Mouse (Mus musculus) limb, embryonic 12.5 days (tissue): ENCODE measurements around the gene Kiss1. TPM values are rescaled to one million over a fixed set of nuclear protein-coding genes. Genes with fewer than 3 reads are reported as not detected.
A peak's percentile ranks its signal among the peaks of the same experiment; 100 is the strongest.

Experiments
- ATAC-seq: fragments of 200-750 bp; cut with Nextera tagmentation; 2 replicates; pipeline ENCODE4 v1.8.0; 2017; ENCODE audit warnings: low read depth, moderate TSS enrichment; ENCODE audit not compliant: insufficient number of reproducible peaks, insufficient read depth, low FRiP score, low TSS enrichment
- H3K27ac ChIP-seq: fragments of 300-500 bp; sonication (generic); 2 replicates; pipeline ENCODE4 v1.5.1; 2016; ENCODE audit warnings: mild to moderate bottlenecking, moderate library complexity
- H3K27me3 ChIP-seq: fragments of 300-500 bp; sonication (generic); 2 replicates; pipeline ENCODE4 v1.6.1; 2016; ENCODE audit warnings: mild to moderate bottlenecking, moderate library complexity
- H3K36me3 ChIP-seq: fragments of 300-500 bp; sonication (generic); 2 replicates; pipeline ENCODE4 v1.6.1; 2016; ENCODE audit warnings: mild to moderate bottlenecking, moderate library complexity
- H3K4me1 ChIP-seq: fragments of 300-500 bp; sonication (generic); replicated peaks from 2 replicates; pipeline ENCODE4 v1.6.1; 2016
- H3K4me2 ChIP-seq: fragments of 300-500 bp; sonication (generic); 2 replicates; pipeline ENCODE4 v1.6.1; 2016; ENCODE audit warnings: mild to moderate bottlenecking, moderate library complexity
- H3K4me3 ChIP-seq: fragments of 300-500 bp; sonication (generic); replicated peaks from 2 replicates; pipeline ENCODE4 v1.5.1; 2016; ENCODE audit warnings: mild to moderate bottlenecking
- H3K9ac ChIP-seq: fragments of 300-500 bp; sonication (generic); replicated peaks from 2 replicates; pipeline ENCODE4 v1.6.1; 2016; ENCODE audit warnings: mild to moderate bottlenecking, moderate library complexity
- H3K9me3 ChIP-seq: fragments of 300-500 bp; sonication (generic); 2 replicates; pipeline ENCODE4 v1.6.1; 2016; ENCODE audit warnings: mild to moderate bottlenecking, moderate library complexity
- WGBS: fragments of 180-500 bp; shearing (Covaris S2); methylation state at CpG from one replicate; pipeline ENCODE4 v1.1.7; 2016; 5-methylcytosine and 5-hydroxymethylcytosine counted together
- polyA plus RNA-seq: library from polyadenylated mRNA; unstranded; fragments of >200 nt; fragmentation: Nextera tagmentation; extraction: Ambion mirVana; gene quantifications from 2 replicates; pipeline ENCODE4 v1.2.1, GENCODE M21; 2016

The Kiss1 gene
- polyA plus RNA-seq, 1 experiment from 2014 or later: not detected

DNA sequence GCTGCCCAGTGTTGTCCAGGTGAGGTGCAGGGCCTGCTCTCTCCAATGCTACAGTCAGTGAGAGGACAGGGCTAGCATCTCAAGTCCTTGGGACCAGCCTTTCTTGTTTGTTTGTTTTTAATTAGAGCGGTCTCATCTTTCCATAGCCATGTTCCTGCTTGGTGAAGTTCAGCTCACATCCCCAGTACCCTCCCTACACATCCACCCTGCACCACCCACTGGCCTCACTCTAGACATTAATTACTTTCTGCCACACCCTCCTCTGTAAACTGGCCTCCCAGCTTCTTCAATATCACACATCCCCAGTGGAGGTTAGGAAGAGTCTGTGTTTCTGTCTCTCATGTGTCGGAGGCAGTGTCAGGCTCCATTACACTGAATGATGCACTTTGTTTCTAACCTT, 22.7 kb downstream of the Kiss1 start:
- no peaks in the 10 kb centered on the region for H3K4me1 ChIP-seq
- no peak overlapping the region for H3K27ac ChIP-seq
- no peaks in the 10 kb centered on the region for H3K9me3 ChIP-seq
- no peak for ATAC-seq
- H3K36me3 ChIP-seq: no peaks in the 10 kb centered on the region
- no peaks in the 10 kb centered on the region for H3K27me3 ChIP-seq
- no peak overlapping the region for H3K4me2 ChIP-seq
- H3K4me3 ChIP-seq: no peak overlapping the region
- 86% methylated on average over 2 of the region's 2 CpGs for WGBS
- no peak overlapping the region for H3K9ac ChIP-seq

DNA sequence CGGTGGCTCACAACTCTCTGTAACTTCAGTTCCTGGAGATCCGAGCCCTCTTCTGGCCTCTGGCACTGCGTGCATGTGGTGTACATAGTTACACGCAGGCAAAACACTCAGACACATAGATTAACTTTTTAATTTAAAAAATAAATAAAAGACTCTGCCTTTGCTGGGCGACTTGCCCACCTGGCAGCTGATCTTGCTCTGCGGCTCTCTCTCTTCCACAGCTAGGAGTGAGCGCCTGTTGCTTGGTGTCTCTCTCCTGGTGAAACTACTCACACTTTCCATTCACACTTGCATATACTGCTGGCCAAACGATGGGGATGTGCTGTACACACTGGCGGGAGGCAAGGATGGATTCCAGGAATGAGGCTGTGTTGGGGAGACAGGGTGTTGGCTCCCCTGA, 24.9 kb downstream of the Kiss1 start:
- peaks cover 5% of the 10 kb centered on the region; the same call in 1 of the 2 replicates for H3K27me3 ChIP-seq
- 79% methylated on average over 9 of the region's 9 CpGs for WGBS
- no peak for ATAC-seq

DNA sequence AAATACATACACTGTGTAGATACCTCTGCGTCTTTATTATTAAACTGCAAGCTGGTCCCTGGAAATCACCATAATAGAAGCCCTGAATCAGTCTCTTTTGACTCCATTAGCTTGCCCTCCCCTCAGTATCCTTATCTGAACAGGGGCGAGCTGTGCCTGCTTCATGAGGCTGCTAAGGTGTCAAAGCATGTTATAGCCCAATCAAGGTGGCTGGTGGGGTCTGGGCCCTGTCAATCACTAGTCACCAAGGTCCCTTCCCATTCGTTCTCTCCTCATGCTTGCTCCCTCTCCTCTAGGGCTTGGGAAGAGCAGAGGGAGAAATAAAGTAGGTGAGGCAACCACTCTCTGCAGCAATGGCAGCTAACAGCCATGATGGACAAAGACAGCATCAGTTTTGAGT, 25.6 kb downstream of the Kiss1 start:
- peaks cover 9% of the 10 kb centered on the region; the same call in 1 of the 2 replicates for H3K27me3 ChIP-seq
- H3K4me3 ChIP-seq: no peak overlapping the region
- no peaks in the 10 kb centered on the region for H3K36me3 ChIP-seq
- WGBS: 57% methylated on average over 3 of the region's 3 CpGs
- no peak overlapping the region for H3K9ac ChIP-seq
- ATAC-seq: no peak
- H3K27ac ChIP-seq: no peak overlapping the region
- no peak overlapping the region for H3K4me2 ChIP-seq
- H3K9me3 ChIP-seq: no peaks in the 10 kb centered on the region
- no peaks in the 10 kb centered on the region for H3K4me1 ChIP-seq

More for the DNA sequence above, 24.9 kb downstream of the Kiss1 start:
- no peak overlapping the region for H3K4me3 ChIP-seq
- no peak overlapping the region for H3K27ac ChIP-seq
- H3K36me3 ChIP-seq: no peaks in the 10 kb centered on the region
- no peak overlapping the region for H3K4me2 ChIP-seq
- no peak overlapping the region for H3K9ac ChIP-seq
- H3K4me1 ChIP-seq: no peaks in the 10 kb centered on the region
- H3K9me3 ChIP-seq: no peaks in the 10 kb centered on the region

DNA sequence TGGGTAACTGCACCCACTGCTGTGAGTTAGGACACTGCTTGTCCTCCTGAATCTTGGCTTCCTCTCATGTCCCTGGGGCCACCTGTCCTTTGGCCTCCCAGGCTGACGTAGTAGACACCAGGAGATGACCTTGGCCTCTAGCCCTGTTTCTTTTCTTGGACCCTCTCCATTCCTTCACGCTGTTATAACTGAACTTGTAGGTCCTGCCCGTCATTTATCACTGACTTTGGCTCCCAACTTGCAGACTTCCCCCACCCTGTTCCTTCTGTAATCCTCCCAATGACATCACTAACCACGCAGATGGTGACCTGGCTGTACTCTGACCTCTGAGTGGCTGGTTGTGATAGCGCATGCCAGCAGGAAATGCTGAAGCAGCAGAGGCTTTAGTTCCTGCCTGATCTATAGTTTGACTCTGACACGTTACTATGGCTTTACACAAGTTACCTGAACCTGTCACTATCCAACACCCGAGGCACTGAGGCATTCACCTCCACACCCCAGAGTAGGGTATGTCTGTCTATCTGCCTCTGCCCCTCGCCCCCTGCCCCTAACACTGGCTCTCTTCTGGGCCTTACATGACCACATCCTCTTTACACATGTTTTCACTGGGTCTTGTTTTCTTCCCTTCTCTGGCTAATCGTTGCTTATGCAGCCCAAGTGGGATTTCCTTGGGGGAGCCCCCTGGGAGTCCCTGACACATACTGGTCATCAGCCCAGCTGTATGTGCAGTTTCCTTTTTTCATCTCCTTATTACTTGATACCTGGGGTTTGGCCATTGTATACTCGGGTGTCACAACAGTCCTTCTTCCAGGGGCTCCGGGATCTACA, 26.2 kb downstream of the Kiss1 start:
- WGBS: 81% methylated on average over 11 of the region's 11 CpGs
- H3K9me3 ChIP-seq: no peaks in the 10 kb centered on the region
- H3K4me3 ChIP-seq: no peak overlapping the region
- ATAC-seq: no peak
- no peaks in the 10 kb centered on the region for H3K36me3 ChIP-seq
- no peaks in the 10 kb centered on the region for H3K4me1 ChIP-seq
- peaks cover 13% of the 10 kb centered on the region; the same call in 1 of the 2 replicates for H3K27me3 ChIP-seq
- no peak overlapping the region for H3K9ac ChIP-seq
- no peak overlapping the region for H3K4me2 ChIP-seq
- H3K27ac ChIP-seq: no peak overlapping the region

DNA sequence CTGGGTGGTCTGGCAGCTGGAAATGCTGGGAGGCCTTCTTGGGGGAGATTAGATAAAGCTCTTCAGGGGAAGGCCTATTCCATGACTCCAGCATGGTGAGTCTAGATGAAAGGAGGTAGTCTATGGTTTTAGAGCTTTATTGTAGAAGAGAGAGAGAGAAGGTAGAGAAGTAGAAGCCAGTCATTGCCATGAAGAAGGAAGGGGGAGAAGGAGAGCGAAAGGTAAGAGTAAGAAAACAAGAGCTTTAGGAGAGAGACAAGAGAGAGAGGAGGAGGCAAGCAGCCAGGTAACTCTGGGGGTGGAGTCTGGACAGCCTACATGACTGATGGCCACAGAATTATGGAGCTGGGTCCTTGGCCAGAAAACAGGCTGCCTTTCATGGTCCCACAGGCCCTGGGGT, 28.5 kb downstream of the Kiss1 start, which contains the start of gene Ren1:
Gene Ren1, plus strand, starts transcription at position 301 of the 400 bp plus-strand sequence.
- WGBS: 92% methylated on average over 1 of the region's 1 CpGs
- ATAC-seq: no peak
- Histone ChIP-seq H3K9me3 (no peaks in the 10 kb centered on the region), H3K36me3 (no peaks in the 10 kb centered on the region), H3K4me2 (no peak within 1 kb of the TSS), H3K27me3 (peaks cover 18% of the 10 kb centered on the region; the same call in 1 of the 2 replicates), H3K4me3 (no peak within 1 kb of the TSS), H3K9ac (no peak within 1 kb of the TSS), H3K27ac (no peak within 1 kb of the TSS), H3K4me1 (no peaks in the 10 kb centered on the region)

DNA sequence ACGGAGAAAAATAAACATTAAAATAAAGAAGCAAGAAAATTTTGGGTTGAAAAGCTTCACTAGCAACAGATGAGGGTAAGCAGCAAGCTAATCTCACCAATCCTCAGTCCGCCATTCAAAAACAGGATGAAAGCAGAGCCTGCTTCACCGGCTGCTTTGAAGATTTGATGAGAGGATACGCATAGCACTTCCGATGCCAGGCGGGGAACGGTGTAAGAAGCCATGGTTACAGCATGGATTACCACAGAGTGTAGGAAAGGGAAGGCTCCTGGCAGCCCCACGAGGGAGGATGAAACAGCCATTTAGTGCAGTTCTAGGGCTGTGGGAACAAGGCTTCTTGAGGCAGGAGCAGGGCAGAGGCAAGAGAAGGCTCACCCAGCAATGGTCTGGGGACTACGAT, 30.1 kb downstream of the Kiss1 start:
- no peaks in the 10 kb centered on the region for H3K36me3 ChIP-seq
- no peak overlapping the region for H3K4me3 ChIP-seq
- peaks cover 12% of the 10 kb centered on the region for H3K4me1 ChIP-seq
- no peak overlapping the region for H3K4me2 ChIP-seq
- H3K27ac ChIP-seq: no peak overlapping the region
- WGBS: 34% methylated on average over 9 of the region's 9 CpGs
- no peak overlapping the region for H3K9ac ChIP-seq
- no peak for ATAC-seq
- peaks cover 22% of the 10 kb centered on the region; the same call in 1 of the 2 replicates for H3K27me3 ChIP-seq
- no peaks in the 10 kb centered on the region for H3K9me3 ChIP-seq

DNA sequence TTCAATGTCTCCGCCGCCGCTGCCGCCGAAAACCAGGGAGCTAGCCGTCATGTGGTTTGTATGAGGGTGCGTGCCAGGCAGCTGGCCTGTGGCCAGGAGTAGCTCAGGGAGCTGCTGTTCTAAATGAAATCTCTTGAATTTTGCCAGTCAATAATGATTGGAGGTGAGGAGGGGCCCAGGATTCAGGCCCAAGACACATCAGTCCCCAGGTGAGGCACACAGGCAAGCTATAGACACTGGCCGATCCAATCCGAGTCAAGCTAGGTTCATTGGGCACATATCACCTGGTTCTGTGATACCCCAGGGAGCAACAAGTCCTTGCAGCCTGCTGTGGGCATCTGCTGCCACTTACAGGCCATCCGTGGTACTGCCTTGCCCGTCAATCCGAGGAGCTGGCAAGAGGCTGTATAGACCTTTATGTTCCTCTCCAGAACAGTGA, 31.7 kb downstream of the Kiss1 start:
- no peak overlapping the region for H3K27ac ChIP-seq
- no peak overlapping the region for H3K4me3 ChIP-seq
- no peak overlapping the region for H3K4me2 ChIP-seq
- no peak overlapping the region for H3K9ac ChIP-seq
- H3K27me3 ChIP-seq: peaks cover 35% of the 10 kb centered on the region
- no peaks in the 10 kb centered on the region for H3K36me3 ChIP-seq
- ATAC-seq: peak; percentile 38; the same call in 1 of the 2 replicates
- peaks cover 12% of the 10 kb centered on the region for H3K4me1 ChIP-seq
- WGBS: 54% methylated on average over 12 of the region's 12 CpGs
- no peaks in the 10 kb centered on the region for H3K9me3 ChIP-seq

DNA sequence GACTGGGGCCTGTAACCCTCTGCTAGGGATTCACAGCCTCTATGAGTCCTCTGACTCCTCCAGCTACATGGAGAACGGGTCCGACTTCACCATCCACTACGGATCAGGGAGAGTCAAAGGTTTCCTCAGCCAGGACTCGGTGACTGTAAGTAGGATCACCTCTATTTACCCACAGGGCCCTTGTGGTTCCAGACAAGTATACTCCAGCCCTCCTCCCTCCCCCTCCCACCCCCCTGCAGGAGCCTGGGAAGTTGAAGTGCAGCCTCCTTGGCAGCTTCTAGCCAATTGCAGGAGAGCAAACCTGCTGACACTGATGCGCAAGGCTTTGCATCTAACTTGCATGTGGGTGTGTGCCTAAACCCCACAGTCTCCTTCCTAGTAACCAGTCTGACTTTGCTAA, 33.8 kb downstream of the Kiss1 start:
- H3K4me2 ChIP-seq: no peak overlapping the region
- no peak overlapping the region for H3K4me3 ChIP-seq
- no peaks in the 10 kb centered on the region for H3K36me3 ChIP-seq
- H3K9ac ChIP-seq: no peak overlapping the region
- no peak overlapping the region for H3K27ac ChIP-seq
- peaks cover 46% of the 10 kb centered on the region for H3K27me3 ChIP-seq
- WGBS: 44% methylated on average over 5 of the region's 5 CpGs
- no peaks in the 10 kb centered on the region for H3K9me3 ChIP-seq
- ATAC-seq: no peak
- H3K4me1 ChIP-seq: peaks cover 12% of the 10 kb centered on the region

DNA sequence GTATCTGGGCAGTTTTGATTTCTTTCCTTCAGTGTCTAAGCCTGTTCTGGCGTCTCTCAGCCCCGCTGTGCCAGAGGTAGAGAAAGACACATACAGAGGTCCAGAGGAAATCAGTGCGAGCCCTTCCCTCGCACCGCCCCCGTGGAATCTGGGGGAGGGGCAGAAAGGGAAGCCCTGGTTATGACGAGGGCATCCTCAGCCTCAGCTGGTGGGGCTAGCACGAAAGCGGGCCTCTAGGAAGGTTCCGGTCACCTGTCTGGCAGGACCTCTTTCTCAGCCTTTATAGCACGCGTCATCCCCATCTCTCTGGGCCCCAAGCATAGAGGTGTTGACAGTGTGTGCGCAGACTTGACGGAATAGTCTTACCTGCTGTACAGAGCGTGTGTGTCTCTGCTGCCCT, 34.2 kb downstream of the Kiss1 start:
- no peak overlapping the region for H3K4me2 ChIP-seq
- H3K27me3 ChIP-seq: peaks cover 46% of the 10 kb centered on the region
- H3K36me3 ChIP-seq: no peaks in the 10 kb centered on the region
- no peak for ATAC-seq
- peaks cover 12% of the 10 kb centered on the region for H3K4me1 ChIP-seq
- H3K9ac ChIP-seq: no peak overlapping the region
- H3K27ac ChIP-seq: no peak overlapping the region
- WGBS: 49% methylated on average over 15 of the region's 15 CpGs
- H3K4me3 ChIP-seq: no peak overlapping the region
- no peaks in the 10 kb centered on the region for H3K9me3 ChIP-seq

DNA sequence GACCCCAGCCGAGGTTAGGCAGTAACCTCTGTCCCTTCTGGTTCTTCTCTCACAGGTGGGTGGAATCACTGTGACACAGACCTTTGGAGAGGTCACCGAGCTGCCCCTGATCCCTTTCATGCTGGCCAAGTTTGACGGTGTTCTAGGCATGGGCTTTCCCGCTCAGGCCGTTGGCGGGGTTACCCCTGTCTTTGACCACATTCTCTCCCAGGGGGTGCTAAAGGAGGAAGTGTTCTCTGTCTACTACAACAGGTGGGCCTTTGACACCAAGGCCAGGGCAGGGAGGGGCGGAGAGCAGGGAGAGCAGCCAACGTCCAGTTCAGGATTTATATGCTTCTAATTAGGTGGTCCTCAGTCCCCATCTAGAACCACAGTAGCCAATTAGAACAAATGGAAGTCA, 34.7 kb downstream of the Kiss1 start:
- Histone ChIP-seq H3K9ac (no peak overlapping the region), H3K36me3 (no peaks in the 10 kb centered on the region), H3K27me3 (peaks cover 43% of the 10 kb centered on the region), H3K4me3 (no peak overlapping the region), H3K9me3 (no peaks in the 10 kb centered on the region), H3K4me1 (peaks cover 12% of the 10 kb centered on the region), H3K4me2 (no peak overlapping the region), H3K27ac (no peak overlapping the region)
- WGBS: 51% methylated on average over 8 of the region's 8 CpGs
- no peak for ATAC-seq

DNA sequence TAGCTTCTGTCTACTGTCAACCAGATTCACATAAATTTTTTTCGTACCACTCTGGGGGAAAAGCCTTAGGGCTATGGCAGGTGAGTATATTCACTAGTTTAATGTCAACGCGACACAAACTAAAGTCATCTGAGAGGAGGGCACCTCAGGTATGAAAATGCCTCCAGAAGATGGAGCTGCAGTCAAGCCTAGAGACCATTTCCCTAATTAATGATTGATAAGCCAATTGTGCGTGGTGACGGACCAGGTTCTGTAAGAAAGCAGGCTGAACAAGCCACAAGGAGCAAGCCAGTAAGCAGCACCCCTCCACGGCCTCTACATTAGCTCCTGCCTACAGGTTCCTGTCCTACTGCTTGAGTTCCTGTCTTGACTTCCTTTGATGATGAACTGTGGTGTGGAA, 39.3 kb downstream of the Kiss1 start:
- Histone ChIP-seq H3K36me3 (no peaks in the 10 kb centered on the region), H3K27me3 (peaks cover 61% of the 10 kb centered on the region), H3K4me1 (peaks cover 12% of the 10 kb centered on the region), H3K4me3 (no peak overlapping the region), H3K4me2 (no peak overlapping the region), H3K27ac (no peak overlapping the region), H3K9me3 (no peaks in the 10 kb centered on the region), H3K9ac (no peak overlapping the region)
- 90% methylated on average over 6 of the region's 6 CpGs for WGBS
- ATAC-seq: no peak

DNA sequence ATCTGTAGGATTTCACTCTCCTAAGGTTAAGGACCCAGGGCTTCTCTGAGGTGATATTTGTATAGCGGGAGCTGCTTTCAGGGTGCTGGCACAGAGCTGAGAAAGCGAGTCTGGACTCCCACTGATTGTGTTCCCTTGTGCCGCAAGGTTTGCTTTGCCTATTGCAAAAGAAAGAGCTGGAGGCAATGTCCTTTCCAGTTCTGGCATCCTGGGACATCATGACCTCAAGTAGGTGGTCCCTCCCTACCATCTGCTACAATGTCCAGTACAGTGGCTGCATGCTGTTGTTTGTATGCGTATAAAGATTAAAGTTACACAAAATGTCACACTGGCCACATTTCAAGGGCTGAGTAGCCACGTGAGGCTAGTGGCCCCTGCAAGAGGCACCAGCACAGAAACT, 40.4 kb downstream of the Kiss1 start:
- Histone ChIP-seq H3K4me2 (no peak overlapping the region), H3K4me3 (no peak overlapping the region), H3K9me3 (no peaks in the 10 kb centered on the region), H3K27me3 (peaks cover 63% of the 10 kb centered on the region), H3K4me1 (peaks cover 6% of the 10 kb centered on the region; the same call in 1 of the 2 replicates), H3K27ac (no peak overlapping the region), H3K36me3 (no peaks in the 10 kb centered on the region), H3K9ac (no peak overlapping the region)
- no peak for ATAC-seq
- 87% methylated on average over 5 of the region's 5 CpGs for WGBS
